Mouse (Mus musculus): ENCODE data around the gene Cpne7. TPM values are rescaled to one million over a fixed set of nuclear protein-coding genes. Genes with fewer than 3 reads are reported as not detected.

The Cpne7 gene
- polyA plus RNA-seq, 1 experiment: not detected

DNA sequence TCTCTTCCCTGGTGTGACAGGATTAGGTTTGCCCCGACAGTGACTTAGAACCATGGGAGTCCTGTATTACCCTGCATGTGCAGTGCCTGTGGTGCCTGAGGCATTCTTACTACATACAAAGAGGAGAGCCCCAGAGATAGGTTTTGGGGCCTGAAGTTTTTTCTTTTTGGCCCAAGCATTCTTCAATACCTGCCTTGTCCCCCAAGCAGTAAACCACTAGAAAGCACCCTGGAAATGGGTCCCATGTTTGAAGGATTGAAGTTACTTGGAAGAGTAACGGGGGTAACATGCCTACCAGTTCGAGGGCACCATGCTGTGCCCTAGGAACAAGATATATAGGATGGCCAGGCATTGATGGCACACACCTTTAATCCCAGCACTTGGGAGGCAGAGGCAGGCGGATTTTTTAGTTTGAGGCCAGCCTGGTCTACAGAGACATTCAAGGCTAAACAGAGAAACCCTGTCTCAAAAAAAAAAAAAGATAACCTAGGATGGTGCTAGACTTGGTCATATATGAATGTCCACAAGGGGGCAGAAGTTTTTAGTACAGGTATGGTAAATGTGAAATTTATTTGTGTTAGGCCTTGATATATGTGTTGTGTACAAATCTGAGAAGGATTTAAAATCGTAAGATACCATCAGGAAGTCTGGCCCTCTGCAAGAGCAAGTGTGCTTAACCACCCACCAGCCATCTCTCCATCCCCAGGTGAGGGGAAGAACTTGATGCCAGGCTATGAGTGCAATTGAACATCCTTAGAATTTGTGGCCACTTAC lies 11.4 kb upstream of the Cpne7 start:
- H3K27ac ChIP-seq (replicated peaks; ENCODE audit: low read depth, low read length): no peak overlapping the region
- H3K4me3 ChIP-seq (ENCODE audit: insufficient read depth, low read depth, low read length): no peak overlapping the region

DNA sequence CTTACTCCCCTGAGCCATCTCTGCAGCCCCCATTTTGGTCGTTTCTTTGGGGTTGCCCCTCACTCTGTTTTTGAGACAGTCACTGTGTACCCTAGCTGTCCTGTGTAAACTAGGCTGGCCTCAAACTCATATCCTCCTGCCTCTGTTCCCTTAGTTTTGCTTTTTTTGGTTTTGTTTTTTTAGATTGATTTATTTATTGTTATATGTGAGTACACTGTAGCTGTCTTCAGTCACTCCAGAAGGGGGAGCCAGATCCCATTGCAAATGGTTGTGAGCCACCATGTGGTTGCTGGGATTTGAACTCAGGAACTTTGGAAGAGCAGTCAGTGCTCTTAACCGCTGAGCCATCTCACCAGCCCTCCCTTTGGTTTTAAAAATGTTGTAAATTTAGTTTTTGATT lies 10.6 kb upstream of the Cpne7 start:
- Histone ChIP-seq H3K4me3 (ENCODE audit: insufficient read depth, low read depth, low read length) (no peak overlapping the region), H3K27ac (replicated peaks; ENCODE audit: low read depth, low read length) (no peak overlapping the region), H3K4me1 (ENCODE audit: control insufficient read depth, insufficient read depth, insufficient read length, low read length) (peaks cover 3% of the 10 kb centered on the region)

More for the DNA sequence above, 11.4 kb upstream of the Cpne7 start:
- H3K4me1 ChIP-seq (ENCODE audit: control insufficient read depth, insufficient read depth, insufficient read length, low read length): peaks cover 3% of the 10 kb centered on the region

DNA sequence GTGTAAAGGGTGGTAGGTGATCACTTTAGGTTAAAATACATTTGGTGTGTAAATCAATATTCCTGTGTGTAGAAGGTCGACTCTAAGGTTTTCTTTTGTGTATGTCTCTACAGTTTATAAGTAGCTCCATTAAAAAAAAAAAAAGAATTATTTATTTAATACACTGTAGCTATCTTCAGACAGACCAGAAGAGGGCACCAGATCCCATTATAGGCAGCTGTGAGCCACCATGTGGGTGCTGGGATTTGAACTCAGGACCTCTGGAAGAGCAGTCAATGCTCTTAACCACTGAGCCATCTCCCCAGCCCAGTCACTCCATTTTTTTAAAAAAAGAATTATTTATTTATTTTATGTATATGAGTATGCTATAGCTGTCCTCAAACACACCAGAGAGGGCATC lies 9.2 kb upstream of the Cpne7 start:
- peaks cover 3% of the 10 kb centered on the region for H3K4me1 ChIP-seq (ENCODE audit: control insufficient read depth, insufficient read depth, insufficient read length, low read length)
- H3K4me3 ChIP-seq (ENCODE audit: insufficient read depth, low read depth, low read length): no peak overlapping the region
- no peak overlapping the region for H3K27ac ChIP-seq (replicated peaks; ENCODE audit: low read depth, low read length)

DNA sequence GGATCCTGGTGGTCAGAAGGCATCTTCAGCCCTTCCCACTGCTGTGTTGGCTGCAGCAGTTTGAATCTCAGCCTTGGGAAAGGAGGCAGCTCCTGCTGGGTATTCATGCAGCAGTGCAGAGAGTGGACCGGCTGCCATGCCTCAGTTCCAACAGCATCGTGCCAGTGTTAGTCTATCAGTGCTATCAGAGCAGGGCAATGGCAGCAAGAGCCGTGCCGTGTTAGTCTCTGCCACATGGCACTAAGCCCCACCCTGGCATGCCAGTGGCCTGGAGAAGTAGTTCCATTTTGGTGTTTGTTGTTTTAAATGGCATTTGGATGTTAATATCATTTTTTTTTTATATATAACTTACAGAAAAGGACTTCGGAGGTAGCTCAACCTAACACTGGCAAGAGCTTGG lies 8.2 kb upstream of the Cpne7 start:
- Histone ChIP-seq H3K4me3 (ENCODE audit: insufficient read depth, low read depth, low read length) (no peak overlapping the region), H3K27ac (replicated peaks; ENCODE audit: low read depth, low read length) (no peak overlapping the region), H3K4me1 (ENCODE audit: control insufficient read depth, insufficient read depth, insufficient read length, low read length) (no peaks in the 10 kb centered on the region; the same call in none of the 2 replicates)

DNA sequence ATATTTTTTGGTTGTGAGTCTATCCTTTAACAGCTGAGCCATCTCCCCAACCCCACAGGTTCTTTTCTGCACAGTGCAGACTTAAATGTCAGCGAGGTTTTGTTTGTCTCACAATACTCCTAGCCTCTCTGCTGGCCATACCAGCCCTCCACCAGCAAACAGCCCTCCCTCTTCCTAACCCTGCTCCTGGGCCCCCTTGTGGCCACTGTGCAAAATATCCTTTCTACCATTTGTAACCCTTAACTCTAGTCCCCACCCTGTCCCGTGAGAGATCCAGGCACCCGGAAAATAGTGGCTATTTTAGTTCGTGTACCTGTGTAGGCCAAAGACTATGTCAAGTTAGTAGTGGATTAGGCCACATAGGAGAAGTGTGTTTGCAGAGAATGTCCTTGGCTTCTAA lies 6.5 kb upstream of the Cpne7 start:
- Histone ChIP-seq H3K4me1 (ENCODE audit: control insufficient read depth, insufficient read depth, insufficient read length, low read length) (no peaks in the 10 kb centered on the region; the same call in 1 of the 2 replicates), H3K27ac (replicated peaks; ENCODE audit: low read depth, low read length) (no peak overlapping the region), H3K4me3 (ENCODE audit: insufficient read depth, low read depth, low read length) (no peak overlapping the region)

DNA sequence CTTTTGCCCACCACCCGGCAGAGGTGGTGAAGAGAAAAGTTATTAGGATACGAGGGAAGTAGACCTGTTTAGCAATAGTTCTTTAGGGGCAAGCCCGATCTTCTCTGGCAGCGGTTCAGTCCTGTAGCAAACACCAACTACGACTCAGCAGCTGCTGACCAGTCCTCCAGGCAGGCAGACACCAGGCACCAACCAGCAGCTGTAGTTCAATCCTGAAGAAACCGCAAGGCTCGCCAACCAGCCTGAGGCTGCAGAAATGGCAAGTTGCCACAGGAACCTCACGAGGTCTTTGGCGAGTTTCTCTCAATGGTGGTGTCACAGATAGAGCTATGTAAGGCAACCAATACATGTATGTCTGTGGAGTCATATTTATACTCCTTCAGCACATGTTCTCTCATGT lies 4.3 kb upstream of the Cpne7 start:
- Histone ChIP-seq H3K27ac (replicated peaks; ENCODE audit: low read depth, low read length) (no peak overlapping the region), H3K4me1 (ENCODE audit: control insufficient read depth, insufficient read depth, insufficient read length, low read length) (peaks cover 6% of the 10 kb centered on the region), H3K4me3 (ENCODE audit: insufficient read depth, low read depth, low read length) (no peak overlapping the region)

DNA sequence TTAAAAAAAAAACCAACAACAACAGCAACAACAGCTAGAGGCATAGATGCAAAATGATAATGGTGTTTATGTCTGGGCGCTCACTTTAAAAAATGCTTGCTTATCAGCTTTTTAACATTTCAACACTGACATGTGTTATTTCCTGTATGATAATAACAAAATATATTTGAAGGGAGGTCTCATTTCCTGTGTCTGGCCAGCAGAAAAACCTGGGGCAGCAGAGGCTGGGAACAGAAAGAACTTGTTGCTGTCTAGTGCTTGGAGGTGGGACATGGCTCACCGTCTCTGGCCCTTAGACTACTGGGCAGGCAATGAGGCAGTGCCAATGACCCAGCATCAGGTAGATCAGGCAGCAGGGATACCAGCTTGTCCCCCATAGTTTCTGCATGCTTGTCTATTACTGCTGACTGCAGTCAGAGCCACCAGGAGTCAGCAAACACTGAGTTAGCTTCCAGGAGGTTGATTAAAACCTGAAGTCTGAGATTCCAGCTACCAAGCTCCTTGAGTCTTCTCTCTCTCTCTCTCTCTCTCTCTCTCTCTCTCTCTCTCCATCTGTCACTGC lies 3.2 kb upstream of the Cpne7 start:
- H3K4me3 ChIP-seq (ENCODE audit: insufficient read depth, low read depth, low read length): no peak overlapping the region
- peaks cover 6% of the 10 kb centered on the region for H3K4me1 ChIP-seq (ENCODE audit: control insufficient read depth, insufficient read depth, insufficient read length, low read length)
- H3K27ac ChIP-seq (replicated peaks; ENCODE audit: low read depth, low read length): no peak overlapping the region

DNA sequence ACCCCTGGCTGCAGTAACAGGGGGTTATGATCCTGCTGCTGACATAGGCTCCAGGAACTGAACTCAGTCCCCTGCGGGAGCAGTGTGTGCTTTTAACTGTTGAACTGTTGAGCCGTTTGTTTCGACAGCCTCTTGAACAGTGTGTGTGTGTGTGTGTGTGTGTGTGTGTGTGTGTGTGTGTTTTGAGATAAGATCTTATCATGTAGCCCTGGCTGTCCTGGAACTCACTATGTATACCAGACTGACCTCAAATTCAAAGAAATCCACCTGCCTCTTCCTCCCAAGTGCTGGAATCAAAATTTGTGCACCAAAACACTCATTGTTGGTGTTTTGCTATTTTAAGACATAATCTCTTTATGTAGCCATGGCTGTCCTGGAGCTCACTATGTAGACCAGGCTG lies 2.5 kb upstream of the Cpne7 start:
- no peak overlapping the region for H3K27ac ChIP-seq (replicated peaks; ENCODE audit: low read depth, low read length)
- no peak overlapping the region for H3K4me3 ChIP-seq (ENCODE audit: insufficient read depth, low read depth, low read length)
- H3K4me1 ChIP-seq (ENCODE audit: control insufficient read depth, insufficient read depth, insufficient read length, low read length): peaks cover 6% of the 10 kb centered on the region

DNA sequence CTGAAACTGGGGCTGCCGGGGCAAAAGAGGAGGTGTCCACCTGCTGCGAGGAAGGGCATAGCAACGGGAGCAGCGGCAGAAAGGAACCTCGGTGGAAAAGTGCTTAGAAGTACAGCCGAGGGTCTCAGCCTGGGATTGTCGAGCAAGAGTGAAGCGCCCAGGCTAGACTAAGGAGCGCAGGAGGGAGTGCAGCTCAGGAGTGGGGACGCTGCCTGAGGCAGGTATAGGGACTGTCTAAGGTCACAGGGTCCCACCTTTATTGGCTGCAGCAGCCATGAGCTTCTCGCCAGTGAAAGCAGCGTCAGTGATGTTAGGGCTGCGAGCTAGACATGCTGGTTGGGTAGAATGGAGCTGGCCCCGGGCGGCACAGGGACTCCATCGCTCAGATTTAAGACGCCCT lies 570 bp downstream of the Cpne7 start:
- H3K4me1 ChIP-seq (ENCODE audit: control insufficient read depth, insufficient read depth, insufficient read length, low read length): peaks cover 6% of the 10 kb centered on the region
- no peak overlapping the region for H3K27ac ChIP-seq (replicated peaks; ENCODE audit: low read depth, low read length)
- H3K4me3 ChIP-seq (ENCODE audit: insufficient read depth, low read depth, low read length): peak overlapping the region; percentile 53

DNA sequence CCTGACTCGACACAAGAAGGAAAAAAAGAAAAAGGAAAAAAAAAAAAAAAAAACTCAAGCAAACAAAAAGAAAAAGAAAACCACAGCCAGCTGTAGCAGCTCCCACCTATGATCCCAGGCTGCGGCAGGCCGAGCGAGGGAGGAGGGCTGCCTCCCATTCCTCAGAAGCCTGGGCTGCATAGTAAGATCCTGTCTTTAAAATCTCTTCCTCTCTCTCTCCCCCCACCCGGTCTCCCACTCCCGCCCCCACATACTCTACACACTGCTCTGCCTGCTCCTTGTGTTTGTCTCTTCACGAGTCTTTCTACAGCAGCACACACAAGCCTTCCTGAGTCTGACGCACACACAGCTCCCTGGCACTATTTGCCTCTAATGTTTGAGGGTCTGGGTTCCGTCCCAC lies 4.9 kb downstream of the Cpne7 start:
- H3K4me3 ChIP-seq (ENCODE audit: insufficient read depth, low read depth, low read length): no peak overlapping the region
- H3K4me1 ChIP-seq (ENCODE audit: control insufficient read depth, insufficient read depth, insufficient read length, low read length): peaks cover 6% of the 10 kb centered on the region
- H3K27ac ChIP-seq (replicated peaks; ENCODE audit: low read depth, low read length): no peak overlapping the region

DNA sequence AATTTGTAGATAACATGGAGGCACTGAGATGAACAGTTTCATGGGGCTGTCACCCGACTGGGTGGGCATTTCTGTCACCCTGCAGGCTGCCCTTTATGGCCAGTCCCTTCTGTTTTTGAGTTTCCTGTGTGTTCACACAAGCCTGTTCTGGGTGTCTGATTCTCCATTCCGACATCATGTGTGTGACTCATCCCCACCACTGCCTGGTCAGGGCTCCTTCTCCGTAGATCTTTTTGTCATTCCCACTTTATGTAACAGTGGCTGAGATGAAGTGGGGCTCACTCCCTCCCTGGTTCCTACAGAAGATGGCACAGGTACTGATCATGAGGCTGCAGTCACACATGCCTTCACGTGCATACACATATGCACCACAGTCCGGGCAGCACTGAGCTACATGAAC lies 5.5 kb downstream of the Cpne7 start:
- Histone ChIP-seq H3K4me3 (ENCODE audit: insufficient read depth, low read depth, low read length) (no peak overlapping the region), H3K4me1 (ENCODE audit: control insufficient read depth, insufficient read depth, insufficient read length, low read length) (peaks cover 1% of the 10 kb centered on the region), H3K27ac (replicated peaks; ENCODE audit: low read depth, low read length) (no peak overlapping the region)

DNA sequence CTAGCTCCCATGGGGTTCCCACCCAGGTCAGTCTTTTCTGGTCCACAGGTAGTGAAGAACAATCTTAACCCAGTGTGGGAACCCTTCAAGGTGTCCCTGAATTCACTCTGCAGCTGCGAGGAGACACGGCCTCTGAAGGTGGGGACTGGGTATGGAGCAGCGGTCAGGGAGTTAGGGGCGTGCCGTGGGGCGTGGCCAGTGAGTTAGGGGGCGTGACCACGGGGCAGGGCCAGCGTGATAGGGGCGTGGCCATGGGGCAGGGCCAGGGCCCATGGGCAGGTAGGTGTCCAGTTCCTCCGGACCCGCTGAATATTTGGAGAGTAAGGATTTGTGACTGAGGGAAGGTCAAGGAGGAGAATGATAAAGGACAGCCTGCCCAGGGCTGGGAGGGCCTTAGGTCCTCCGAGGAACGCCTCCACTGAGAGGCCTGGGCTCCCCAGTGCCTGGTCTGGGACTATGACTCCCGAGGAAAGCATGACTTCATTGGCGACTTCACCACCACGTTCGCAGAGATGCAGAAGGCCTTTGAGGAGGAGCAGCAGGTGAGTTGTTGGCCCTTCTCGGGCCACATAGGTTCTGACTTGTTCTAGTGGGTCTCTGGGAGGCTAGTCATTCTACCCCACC lies 9.1 kb downstream of the Cpne7 start:
- Histone ChIP-seq H3K4me1 (ENCODE audit: control insufficient read depth, insufficient read depth, insufficient read length, low read length) (no peaks in the 10 kb centered on the region), H3K27ac (replicated peaks; ENCODE audit: low read depth, low read length) (no peak overlapping the region), H3K4me3 (ENCODE audit: insufficient read depth, low read depth, low read length) (peak overlapping the region; percentile 10)

DNA sequence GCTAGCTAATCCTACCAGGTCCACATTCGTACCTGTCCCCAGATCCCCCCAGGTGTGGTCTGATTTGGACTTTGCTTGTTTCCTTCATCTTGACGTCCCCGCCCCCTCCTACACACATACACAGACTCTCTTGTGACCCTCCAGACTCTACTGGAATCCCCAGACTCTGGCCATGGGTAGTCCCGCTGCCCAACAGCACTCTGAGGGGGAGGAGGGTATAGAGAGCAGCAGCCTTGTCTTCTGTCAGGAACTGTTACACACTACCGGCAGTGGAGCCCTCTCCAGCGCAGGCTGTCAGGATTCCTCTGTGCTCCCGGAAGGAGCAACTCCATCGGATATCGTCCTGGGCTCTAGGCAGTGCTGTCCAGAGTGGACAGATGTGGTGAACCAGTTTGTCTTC lies 13.9 kb downstream of the Cpne7 start:
- Histone ChIP-seq H3K27ac (replicated peaks; ENCODE audit: low read depth, low read length) (no peak overlapping the region; the same call in 1 of the 2 replicates), H3K4me1 (ENCODE audit: control insufficient read depth, insufficient read depth, insufficient read length, low read length) (no peaks in the 10 kb centered on the region), H3K4me3 (ENCODE audit: insufficient read depth, low read depth, low read length) (no peak overlapping the region)

DNA sequence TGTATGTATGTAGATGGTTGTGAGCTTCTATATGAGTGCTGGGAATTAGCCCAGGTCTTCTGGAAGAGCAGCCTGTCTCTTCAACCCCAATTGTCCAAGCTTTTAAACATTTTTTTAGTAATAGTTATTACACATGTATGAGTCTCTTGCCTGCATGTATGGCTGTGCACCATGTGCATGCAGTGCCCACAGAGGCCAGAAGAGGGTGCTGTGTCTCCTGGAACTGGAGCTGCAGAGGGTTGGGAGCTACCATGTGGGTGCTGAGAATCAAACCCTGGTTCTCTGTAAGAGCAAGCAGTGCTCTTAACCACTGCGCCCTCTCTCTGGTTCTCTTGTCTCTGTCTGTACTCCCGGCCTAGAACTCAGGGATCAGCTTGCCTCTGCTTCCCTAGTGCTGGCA lies 15.8 kb downstream of the Cpne7 start:
- no peak overlapping the region for H3K27ac ChIP-seq (replicated peaks; ENCODE audit: low read depth, low read length)
- H3K4me1 ChIP-seq (ENCODE audit: control insufficient read depth, insufficient read depth, insufficient read length, low read length): no peaks in the 10 kb centered on the region
- H3K4me3 ChIP-seq (ENCODE audit: insufficient read depth, low read depth, low read length): no peak overlapping the region

DNA sequence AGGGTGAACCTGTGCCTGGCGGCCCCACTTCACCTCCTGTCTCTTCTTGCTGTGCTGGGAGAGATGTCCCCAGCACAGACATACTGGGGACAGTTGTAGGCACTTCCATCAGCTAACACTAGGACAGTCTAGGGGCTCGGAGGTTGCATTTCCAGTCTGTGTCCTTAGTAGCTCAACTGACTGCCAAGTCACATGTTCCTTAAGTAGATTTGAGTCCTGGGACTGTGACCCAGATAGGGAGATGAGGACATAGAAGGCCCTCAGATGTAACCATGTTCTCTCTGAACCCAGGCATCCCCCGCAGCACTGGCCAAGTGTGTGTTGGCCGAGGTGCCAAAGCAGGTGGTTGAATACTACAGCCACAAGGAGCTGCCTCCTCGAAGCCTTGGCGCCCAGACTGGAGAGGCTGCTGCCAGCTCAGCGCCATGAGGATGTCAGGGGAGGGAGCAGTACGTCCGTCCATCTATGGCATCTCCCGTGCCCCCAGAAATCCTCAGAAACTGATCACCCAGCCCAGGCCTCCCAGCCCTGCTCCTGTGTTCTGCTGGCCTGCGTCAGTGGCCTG lies 17.1 kb downstream of the Cpne7 start:
- H3K4me1 ChIP-seq (ENCODE audit: control insufficient read depth, insufficient read depth, insufficient read length, low read length): no peaks in the 10 kb centered on the region
- H3K27ac ChIP-seq (replicated peaks; ENCODE audit: low read depth, low read length): no peak overlapping the region
- H3K4me3 ChIP-seq (ENCODE audit: insufficient read depth, low read depth, low read length): no peak overlapping the region
